ENCODE assay signal across 8 mouse cellular contexts in the genomic region with DNA sequence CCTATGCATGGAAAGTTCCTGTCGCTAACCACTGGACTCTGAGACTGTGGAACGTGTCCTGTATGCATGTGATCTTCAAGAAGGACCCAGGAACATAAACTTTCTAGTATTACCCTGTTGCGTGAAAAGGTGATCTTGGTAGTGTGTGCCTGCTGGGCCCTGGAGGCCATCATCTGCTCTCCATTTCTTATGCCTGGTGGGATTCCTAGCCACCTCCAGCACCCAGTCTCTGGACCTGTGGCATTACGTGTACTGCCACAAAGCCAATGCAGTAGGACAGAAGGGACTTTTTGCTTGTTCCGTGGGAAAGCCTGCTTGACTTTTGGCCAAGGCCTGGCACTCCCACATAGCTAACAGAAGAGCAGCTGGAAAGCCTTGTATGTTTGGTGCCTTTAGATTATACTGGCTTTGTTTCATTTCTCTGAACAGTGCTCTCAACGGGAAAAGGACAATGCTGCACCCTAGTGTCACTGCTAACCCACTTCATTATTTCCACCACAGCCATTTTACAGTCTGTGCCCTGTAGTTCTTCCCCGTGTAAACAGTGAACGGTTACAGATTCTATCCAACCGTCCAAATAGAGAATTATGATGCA. TPM values are rescaled to one million over a fixed set of nuclear protein-coding genes. Genes with fewer than 3 reads are reported as not detected.
A peak's percentile ranks its signal among the peaks of the same experiment; 100 is the strongest.
DNase-seq lines count a peak whose midpoint lies in the region; ATAC-seq and TF ChIP-seq lines count a peak whose summit lies in the region.

No protein-coding gene starts in this region.

- no peak for ATAC-seq in neural tube, embryonic 11.5 days (ENCODE audit: insufficient read depth, low FRiP score, low TSS enrichment)

- WGBS in neural tube, embryonic 11.5 days: 76% methylated on average over 9 of the region's 9 CpGs
- 19% methylated on average over 9 of the region's 9 CpGs for WGBS in large intestine, adult 2 months

- DNase-seq in neural tube, embryonic 11.5 days (ENCODE audit: low spot score): peak; percentile 20
- DNase-seq in neural tube, embryonic 10.5 days (ENCODE audit: extremely low spot score, low spot score): no peak
- peak; percentile 49 to 64 for DNase-seq in heart, postnatal 36 days
- peak; percentile 67 for DNase-seq in large intestine, adult 2 months (ENCODE audit: low read depth, low spot score)
- DNase-seq in lung, postnatal 4 days: peak; percentile 67 to 75
- peak; percentile 18 to 23 for DNase-seq in right cerebral cortex, postnatal 36 days (ENCODE audit: low spot score in 2 of 2)
- no peak for DNase-seq in spleen, adult 12 weeks (ENCODE audit: low spot score)

- peak; percentile 67 for TF ChIP-seq CTCF in cortical plate, adult 2 months (IDR thresholded peaks at IDR 0.05; ENCODE audit: extremely low read depth, insufficient read depth, low read length)

- H3K4me3 ChIP-seq in neural tube, embryonic 11.5 days (ENCODE audit: low read depth, low read length): no peak overlapping the region
- no peak overlapping the region for H3K4me3 ChIP-seq in cortical plate, adult 2 months (ENCODE audit: insufficient read depth, low read length)

- no peak for TF ChIP-seq POLR2A in cortical plate, adult 2 months (IDR thresholded peaks at IDR 0.05; ENCODE audit: extremely low read depth, insufficient read depth, low read length)

- no peak overlapping the region for H3K27ac ChIP-seq in neural tube, embryonic 11.5 days (ENCODE audit: low read depth, low read length)
- no peak overlapping the region for H3K27ac ChIP-seq in cortical plate, adult 2 months (ENCODE audit: insufficient read depth, low read length)

- H3K9me3 ChIP-seq in neural tube, embryonic 11.5 days (ENCODE audit: control insufficient read depth, low read length): no peaks in the 10 kb centered on the region

- no peaks in the 10 kb centered on the region for H3K36me3 ChIP-seq in neural tube, embryonic 11.5 days (ENCODE audit: control insufficient read depth, insufficient read depth, low read length)

- H3K9ac ChIP-seq in neural tube, embryonic 11.5 days (ENCODE audit: low read length): no peak overlapping the region

- H3K4me1 ChIP-seq in neural tube, embryonic 11.5 days (ENCODE audit: control insufficient read depth, insufficient read depth, low read length): no peaks in the 10 kb centered on the region
- no peaks in the 10 kb centered on the region; the same call in 1 of the 2 replicates for H3K4me1 ChIP-seq in cortical plate, adult 2 months (ENCODE audit: control insufficient read depth, insufficient read depth, low read length)

- H3K4me2 ChIP-seq in neural tube, embryonic 11.5 days (ENCODE audit: low read depth): no peak overlapping the region

- intact Hi-C loops in heart, postnatal 36 days (cut with DNase I): loop anchor here (1.0 to 5.0 kb wide), 4 partner anchors 94 to 366 kb away; no protein-coding TSS in a partner anchor

- no peaks in the 10 kb centered on the region for H3K27me3 ChIP-seq in neural tube, embryonic 11.5 days (ENCODE audit: control insufficient read depth, insufficient read depth, low read length)

RNA-seq across cellular contexts. Expression of a gene that starts 27.1 kb away (rescaled TPM):
- polyA plus RNA-seq in neural tube, embryonic 11.5 days (2014; fragmentation: Nextera tagmentation; extraction: Ambion mirVana): 35.4 and 36.8 TPM in 2 replicates
- 24.7 and 25.4 TPM in 2 replicates for polyA plus RNA-seq in cortical plate, adult 2 months (2012; rRNA removed)
- total RNA-seq in heart, postnatal 36 days (2021): 10 to 100 TPM; 10.9 to 11.9 TPM
- polyA plus RNA-seq in large intestine, adult 2 months (2012; rRNA removed): 4.4 and 5.3 TPM in 2 replicates

RNA-seq across cellular contexts. Expression of a gene that starts 54.8 kb away (rescaled TPM):
- polyA plus RNA-seq in neural tube, embryonic 11.5 days (2014; fragmentation: Nextera tagmentation; extraction: Ambion mirVana): 2.5 and 3.0 TPM in 2 replicates
- polyA plus RNA-seq in cortical plate, adult 2 months (2012; rRNA removed): 4.9 and 5.8 TPM in 2 replicates
- total RNA-seq in heart, postnatal 36 days (2021): 1 to 10 TPM; 1.6 to 1.7 TPM
- 0.20 and 1.1 TPM in 2 replicates for polyA plus RNA-seq in large intestine, adult 2 months (2012; rRNA removed)

Comparison
In these comparisons a context has a peak if more than half of its experiments do, and no peak if none do; other contexts are left out.
1. DNase-seq: peak in neural tube, embryonic 11.5 days (single experiment), heart, postnatal 36 days (2 of 2), large intestine, adult 2 months (single experiment), lung, postnatal 4 days (2 of 2) and right cerebral cortex, postnatal 36 days (2 of 2); none in neural tube, embryonic 10.5 days (single experiment) and spleen, adult 12 weeks (single experiment).